Mouse (Mus musculus) monocyte, adult 2 months (primary cell): ENCODE measurements around the gene Btf3l4.

ENCODE experiments used
- DNase-seq, 2 experiments: peaks; one replicate each; pipeline ENCODE4 v3.0.0; 2022; ENCODE audit warnings: low spot score in 2 of 2, low read depth in 1 of 2

The Btf3l4 gene

DNA sequence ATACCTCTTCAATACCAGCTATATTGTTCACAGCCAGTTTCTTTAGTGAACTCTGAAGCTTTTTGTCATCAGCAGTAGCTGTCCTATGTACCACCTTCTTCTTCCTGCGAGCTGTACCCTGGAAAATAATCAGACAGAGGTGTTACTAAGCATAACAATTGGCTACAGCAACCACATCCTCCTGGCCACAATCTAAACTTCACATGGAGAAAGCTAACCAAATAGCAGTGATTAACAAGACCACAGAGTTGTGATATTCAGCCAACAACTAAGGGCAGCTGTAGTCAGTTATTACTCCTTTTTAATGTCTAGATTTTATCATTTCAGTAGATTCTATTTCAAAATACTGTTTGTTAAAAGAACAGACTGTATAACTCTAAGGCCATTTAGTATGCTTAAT is 7.3 kb downstream of the Btf3l4 start:
- no peak for DNase-seq

DNA sequence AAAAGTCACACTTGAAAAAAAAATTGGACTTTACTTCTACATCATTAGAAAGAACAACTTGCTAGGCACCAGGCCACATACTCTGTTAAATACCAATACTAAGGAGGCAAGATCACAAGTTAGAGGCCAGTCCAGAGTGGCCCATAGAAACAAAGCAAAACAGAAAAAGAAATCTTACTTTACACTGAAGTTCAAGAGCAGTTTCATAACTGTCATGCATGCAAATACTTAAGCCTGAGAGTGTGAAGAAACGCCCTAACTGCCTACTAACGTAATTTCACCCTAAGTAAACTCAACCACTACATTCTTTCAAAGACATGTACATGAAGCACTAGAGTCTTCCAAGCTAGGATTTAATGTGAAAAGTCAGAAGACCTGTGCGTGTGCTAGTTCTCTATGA is 7.7 kb downstream of the Btf3l4 start:
- DNase-seq, result no peak

DNA sequence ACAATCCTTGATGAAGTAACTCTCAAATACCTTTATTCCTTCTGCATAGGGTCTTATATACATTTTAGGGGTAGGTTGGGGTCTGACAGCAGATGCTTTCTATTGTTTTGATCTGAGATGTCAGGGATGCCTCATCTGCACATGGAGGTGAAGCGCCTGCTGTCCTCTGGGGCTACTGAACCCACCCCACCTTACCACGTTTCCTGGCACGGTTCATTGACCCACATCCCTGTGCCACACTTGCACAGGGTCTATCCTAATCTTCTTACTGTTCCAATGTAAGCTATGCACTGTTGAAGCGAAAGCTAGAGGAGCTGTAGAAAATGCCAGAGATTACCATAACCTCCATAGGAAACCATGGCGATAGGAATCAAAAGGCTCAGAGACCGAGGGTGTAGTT is 21.9 kb downstream of the Btf3l4 start:
- DNase-seq, result no peak

DNA sequence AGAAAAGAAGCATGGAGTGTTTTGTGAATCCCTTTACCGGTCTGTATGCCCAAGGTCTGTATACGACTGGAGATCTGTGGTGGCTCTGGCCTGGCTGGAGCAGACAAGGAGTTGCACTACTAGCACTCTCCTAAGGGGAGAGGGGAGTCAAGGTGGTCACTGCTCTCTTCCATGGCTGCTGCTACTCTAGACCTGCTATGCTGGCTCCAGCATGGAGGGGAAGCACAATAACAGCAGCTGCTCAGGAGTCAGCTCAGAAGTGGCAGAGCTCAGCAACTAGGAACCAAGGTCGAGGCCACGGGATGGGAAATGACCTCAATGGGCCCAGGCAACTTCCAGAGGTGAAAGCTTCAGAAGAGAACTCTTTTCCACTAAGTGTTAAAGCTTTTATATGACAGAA is 22.3 kb downstream of the Btf3l4 start:
- DNase-seq, result no peak

DNA sequence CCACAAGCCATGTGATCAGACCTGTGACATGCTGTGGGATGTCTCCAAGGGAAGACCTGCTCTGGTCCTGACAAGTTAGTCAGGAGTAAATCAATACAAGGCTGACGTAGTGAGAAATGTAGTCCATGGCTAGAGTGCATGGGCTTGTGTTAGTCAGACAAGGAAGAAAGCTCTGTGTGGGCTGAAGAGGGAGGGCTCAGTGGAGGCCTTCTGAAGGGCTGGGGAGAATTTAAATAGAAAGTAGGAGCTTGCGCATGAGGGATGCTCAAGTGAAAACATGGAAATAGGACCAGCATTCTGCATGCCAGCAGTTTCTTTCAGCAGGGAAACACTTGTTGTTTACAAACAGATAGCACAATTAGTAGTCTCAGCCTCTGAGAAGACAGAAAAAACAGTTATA is 29.9 kb downstream of the Btf3l4 start:
- DNase-seq, result no peak

DNA sequence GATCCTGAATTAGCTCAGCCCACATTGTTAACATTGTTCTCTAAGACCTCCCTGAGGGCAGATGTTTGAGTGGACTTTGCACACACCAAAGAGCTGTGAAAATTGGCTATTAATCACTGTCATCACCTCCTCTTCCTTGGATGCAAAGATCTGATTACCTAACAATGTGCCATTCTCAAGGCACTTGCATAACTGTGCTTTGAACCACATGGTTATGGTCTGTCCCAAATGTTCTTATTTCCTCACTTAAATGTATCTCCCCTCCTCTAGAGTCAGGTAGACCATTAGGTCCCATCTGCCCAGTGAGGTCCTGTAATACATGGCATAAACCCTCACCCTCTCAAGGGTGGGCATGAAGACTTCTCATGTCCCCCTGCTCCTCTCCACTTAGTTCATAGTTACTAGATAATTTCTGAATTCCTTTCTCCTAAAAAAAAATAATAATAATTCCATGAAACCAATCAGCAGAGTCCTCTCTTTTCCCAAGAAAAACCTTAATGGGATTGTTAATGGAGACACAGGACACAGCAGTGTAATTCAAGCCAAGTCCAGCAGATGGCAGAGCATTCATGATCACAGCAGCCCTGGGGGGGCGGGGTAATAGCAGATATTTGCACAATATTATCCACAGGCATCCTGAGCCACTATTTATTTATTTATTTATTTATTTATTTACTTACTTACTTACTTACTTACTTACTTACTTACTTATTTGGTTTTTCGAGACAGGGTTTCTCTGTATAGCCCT is 35.2 kb downstream of the Btf3l4 start:
- no peak for DNase-seq

DNA sequence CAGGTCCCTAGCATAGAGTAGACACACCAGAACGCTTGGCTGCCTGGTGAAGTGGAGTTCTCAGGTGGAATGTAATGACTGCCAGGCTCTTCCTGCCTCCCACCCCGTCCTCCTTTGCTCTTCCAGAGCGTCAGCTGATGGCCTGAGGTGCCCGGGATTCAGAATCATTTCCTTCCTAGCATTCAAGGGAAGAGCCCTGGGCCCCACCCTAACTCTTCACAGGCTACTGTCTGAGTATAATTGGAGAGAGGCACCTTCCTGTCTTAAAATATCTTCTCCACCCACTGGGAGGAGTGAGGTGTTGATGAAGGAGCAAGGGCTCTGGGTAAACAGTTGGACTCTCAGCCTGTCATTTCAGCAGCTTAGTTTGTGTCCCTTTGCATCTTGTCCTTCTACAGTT is 36.7 kb downstream of the Btf3l4 start:
- no peak for DNase-seq

DNA sequence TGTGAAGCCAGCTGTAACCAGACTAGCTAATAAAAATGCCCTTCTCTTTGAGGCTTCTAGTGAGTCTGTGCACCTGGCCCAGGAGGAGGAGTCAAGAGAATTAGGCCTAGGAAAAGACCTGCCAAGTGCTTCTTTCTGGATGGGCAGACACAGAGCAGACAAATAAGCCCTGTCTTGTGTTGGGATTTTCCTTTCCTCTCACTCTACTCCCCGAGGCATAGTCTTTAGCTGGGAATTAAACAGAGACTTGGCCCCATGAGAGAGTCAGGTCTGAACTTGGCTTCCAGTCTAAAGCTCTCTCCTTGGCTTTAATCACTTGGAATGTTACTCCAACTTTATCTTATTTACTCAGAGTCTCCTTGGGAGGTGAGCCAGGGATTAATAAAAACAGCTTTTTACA is 39.5 kb downstream of the Btf3l4 start:
- DNase-seq, result no peak

DNA sequence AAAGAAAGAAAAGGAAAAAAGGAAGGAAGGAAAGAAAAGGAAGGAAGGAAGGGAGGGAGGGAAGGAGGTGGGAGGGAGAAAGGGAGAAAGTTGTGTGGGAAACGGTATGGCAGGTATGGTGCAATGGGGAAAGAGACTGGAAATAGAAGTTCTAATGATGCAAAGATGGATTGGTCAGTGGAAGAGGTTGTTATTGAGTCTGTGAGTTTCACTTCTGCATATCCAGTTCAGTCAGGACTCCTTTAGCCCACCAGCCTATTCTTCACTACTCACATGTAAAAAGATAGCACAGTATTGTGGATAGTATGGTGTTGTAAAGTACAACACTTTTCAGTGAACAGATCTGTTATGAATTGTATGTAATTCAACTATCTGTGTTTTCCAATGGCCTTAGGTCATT is 42.9 kb downstream of the Btf3l4 start:
- no peak for DNase-seq

DNA sequence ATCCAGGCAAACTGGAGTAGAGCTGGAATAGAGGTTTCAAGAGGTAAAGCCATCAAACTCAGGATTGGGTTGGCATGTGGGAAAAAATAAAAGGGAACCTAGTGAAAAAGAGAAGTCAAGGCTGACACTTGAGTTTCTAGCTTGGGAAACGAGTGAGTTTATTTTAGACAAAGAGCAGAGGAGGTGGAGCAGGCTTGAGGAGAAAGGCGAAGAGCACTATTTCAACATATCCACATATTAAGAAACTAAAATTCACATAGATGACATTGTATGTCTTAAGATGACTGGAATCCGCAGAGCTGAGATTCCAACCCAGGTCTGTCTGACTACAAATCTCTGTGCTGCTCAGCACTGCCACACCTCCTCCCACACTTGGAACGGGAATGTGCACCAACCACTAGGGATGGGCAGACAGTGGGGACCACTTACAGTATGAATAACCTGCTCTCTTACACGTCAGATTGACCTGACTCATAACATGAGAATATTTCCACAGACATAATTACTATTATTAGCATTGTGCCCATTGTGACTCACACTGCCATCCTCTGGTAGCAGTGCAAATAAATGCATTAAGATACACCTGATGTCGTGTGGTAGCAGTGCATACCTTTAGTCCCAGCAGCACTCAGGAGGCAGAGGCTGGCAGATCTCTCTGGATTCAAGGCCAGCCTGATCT is 44.0 kb downstream of the Btf3l4 start:
- peak; percentile 45 to 52 for DNase-seq

DNA sequence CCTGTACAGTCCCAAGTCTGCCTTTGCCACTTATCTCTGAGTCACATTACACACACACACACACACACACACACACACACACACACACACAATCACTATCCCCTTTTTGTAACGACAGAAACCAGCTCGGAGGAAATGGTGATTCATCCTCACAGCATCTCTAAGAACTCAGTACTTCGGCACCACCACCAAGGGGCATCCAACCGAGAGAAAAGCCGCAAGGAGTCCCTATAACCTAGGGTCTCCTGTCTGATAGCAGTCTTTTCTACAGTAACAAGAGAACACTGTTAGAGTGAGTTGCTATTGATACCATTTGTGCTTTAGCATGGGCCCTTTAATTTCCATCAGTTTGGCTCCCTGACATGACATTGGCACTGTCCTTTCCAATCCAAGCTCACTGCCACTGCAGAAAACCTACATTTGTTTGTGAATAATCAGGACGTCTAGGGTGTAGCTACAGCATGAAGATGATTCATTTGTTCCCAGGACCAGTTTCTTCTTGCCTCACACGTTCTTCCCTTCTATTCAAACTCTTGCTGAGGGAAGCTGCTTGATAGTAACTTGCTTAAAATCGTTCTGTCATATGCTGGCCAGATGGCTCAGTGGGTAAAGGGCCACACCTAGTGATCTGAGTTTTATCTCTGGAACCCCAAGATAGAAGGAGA is 50.9 kb downstream of the Btf3l4 start:
- DNase-seq, result no peak

DNA sequence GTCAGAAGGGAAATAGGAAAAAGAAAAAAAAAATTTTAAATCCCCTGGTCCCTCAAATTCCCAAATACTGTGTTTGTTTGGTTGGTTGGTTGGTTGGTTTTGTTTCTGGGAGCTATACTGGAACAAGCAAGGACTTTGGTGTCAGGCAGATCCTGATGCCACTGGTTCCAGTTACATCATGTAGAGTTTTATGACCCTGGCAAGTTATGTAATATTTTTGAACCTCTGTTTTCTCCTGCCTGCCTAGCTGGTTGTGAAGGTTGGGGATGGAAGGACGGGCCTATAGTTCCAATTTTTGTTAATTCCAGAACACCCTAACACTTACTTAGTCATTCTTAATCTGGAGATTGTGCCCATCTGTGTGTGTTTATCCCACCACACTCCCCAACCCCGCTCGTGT is 51.8 kb downstream of the Btf3l4 start:
- no peak for DNase-seq

DNA sequence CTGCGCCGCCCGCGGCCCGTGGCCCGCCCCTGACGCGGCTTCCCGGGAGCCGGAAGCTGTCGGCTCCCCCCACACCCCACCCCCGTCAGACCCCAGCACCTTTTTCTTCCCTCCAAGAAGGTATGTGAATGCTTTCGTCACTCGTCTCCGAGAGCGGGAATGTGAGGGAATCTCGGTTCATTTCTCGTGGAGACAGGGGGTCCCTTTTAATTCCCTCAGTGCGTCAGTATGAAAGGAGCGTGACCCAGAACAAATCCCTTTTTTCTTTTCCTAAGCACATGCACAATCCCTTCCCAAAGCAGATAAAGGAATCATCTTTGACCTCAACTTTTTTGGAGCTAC is 52.6 kb downstream of the Btf3l4 start:
- no peak for DNase-seq

DNA sequence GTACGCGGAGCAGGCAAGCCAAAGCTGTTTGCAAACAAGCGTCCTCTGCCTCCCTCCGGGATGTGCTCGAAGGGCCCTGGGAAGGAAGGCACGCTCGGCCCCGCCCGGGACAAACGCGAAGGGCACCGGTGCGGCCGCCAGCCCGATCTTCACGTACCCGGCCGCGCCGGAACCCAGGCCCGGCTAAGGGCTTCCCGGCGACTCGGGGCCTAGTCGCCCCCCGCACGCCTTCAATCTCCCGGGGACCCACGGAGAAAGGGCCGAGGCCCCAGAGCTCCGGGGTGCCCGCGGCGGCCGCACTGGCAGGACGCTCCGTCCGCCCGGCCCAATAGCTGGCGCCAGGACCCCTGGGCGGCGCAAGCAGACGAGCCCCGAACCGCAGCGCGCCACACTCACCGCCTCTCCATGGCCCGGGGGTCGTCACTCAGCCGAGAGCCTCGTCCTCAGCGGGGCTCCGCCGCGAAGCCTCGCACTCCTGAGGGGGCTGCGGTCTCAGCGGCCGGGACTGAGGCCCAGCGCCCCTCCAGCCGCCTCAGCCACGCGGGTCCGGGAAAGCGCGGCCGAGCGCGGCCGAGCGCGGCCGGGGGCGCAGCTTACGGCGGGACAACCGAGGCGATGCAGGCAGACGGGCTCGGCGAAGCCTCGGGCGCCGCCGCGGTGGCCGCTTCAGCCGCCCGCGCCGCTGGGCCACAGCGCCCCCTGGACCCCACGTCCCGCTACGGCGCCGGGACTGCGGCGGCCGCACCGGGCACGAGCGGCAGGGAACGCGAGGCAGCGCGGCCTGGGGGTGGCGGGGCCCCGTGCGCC is 53.2 kb downstream of the Btf3l4 start, which contains the start of gene Zfyve9:
TSS of gene Zfyve9 (minus strand) at position 742 of the 807 bp plus-strand sequence.
- peak; percentile 11 to 65 for DNase-seq

DNA sequence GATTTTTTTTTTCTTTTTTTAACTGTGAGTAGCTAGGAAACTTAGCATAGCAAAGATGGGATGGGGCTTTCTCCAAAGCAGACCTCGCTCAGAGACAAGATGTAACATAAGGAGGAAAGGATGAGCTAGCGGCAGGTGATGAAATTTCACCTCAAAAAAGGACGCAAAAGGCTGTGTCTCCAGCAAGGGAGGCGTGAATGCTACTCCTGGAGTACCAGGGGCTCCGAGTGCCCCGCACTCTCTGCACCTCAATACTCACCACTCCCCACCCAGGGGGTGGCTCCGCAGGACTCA is 53.7 kb downstream of the Btf3l4 start:
- DNase-seq, result no peak

DNA sequence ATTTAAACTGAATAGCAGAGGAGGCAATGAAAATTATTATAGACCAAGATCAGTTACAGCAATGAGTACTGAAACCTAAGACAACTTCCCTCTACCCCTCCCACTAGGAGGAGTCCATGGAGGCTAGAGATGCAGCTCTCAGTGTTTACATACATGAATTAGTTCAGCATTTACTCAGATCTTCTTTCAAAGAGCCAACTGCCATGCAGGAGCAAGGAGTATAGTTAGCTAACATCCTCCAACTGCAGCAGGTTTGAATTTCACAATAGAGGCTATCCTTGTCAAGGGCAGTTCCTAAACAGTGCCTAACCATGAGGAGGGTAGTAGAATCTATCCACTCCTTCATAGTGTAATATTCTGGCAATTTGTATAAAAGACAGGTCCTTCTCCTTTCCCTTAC is 64.9 kb downstream of the Btf3l4 start:
- no peak for DNase-seq
